Comparison of ENCODE assay signal across 29 mouse cellular contexts in the genomic region with DNA sequence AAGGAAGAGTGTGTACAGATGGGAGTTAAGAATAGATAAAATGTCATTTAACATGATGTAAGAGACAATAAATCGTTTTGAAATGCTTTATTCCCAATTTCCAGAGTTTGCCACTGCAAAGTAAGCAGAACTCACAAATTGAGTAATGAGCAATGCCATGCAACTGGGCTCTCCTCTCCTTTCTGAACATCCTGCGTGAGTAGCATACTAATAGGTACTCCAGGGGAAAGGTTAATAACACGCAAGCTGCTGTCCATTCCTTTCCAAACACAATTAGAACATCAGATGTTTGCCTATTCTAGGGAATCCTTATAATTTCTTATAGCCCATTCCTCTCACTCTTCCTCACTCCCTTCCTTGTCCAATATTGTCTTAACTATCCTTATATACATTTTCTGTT.
DNase-seq lines count a peak whose midpoint lies in the region; ATAC-seq lines count a peak whose summit lies in the region.
"Had no signal": no experiment of that assay in that cellular context is flagged by ENCODE, and none has a peak within 500 bp of the region (broad histone marks: within the 10 kb centered on the region; RNA-seq: fewer than 3 reads in every experiment).

No protein-coding gene starts in this region.

- H3K27ac ChIP-seq in hindbrain, embryonic 11.5 days (ENCODE audit: low read depth, low read length): no peak overlapping the region
- H3K27ac ChIP-seq in hindbrain, embryonic 12.5 days: no peak overlapping the region
- no peak overlapping the region for H3K27ac ChIP-seq in midbrain, embryonic 14.5 days (replicated peaks; ENCODE audit: low read depth, low read length)
- H3K27ac ChIP-seq in midbrain, embryonic 15.5 days: no peak overlapping the region
- H3K27ac ChIP-seq: embryonic facial prominence, embryonic 12.5 days; embryonic facial prominence, embryonic 15.5 days; forebrain, embryonic 12.5 days; heart, adult 2 months; heart, embryonic 10.5 days; heart, embryonic 13.5 days; hindbrain, embryonic 14.5 days had no signal

- H3K27me3 ChIP-seq in hindbrain, embryonic 11.5 days (ENCODE audit: control insufficient read depth, insufficient read depth, low read length): no peaks in the 10 kb centered on the region
- H3K27me3 ChIP-seq in hindbrain, embryonic 12.5 days: no peaks in the 10 kb centered on the region
- H3K27me3 ChIP-seq in midbrain, embryonic 14.5 days (ENCODE audit: control insufficient read depth, insufficient read depth, low read length): no peaks in the 10 kb centered on the region
- H3K27me3 ChIP-seq in midbrain, embryonic 15.5 days (replicated peaks): no peaks in the 10 kb centered on the region
- H3K27me3 ChIP-seq: CH12.LX; embryonic facial prominence, embryonic 12.5 days; embryonic facial prominence, embryonic 15.5 days; forebrain, embryonic 12.5 days; heart, embryonic 13.5 days had no signal

- H3K9ac ChIP-seq in hindbrain, embryonic 11.5 days (ENCODE audit: low read depth, low read length): no peak overlapping the region
- H3K9ac ChIP-seq in hindbrain, embryonic 12.5 days: no peak overlapping the region
- H3K9ac ChIP-seq in midbrain, embryonic 14.5 days (replicated peaks; ENCODE audit: low read length): no peak overlapping the region
- H3K9ac ChIP-seq in midbrain, embryonic 15.5 days: no peak overlapping the region
- H3K9ac ChIP-seq: embryonic facial prominence, embryonic 12.5 days; embryonic facial prominence, embryonic 15.5 days; forebrain, embryonic 12.5 days; heart, embryonic 13.5 days; hindbrain, embryonic 14.5 days had no signal

- no peak overlapping the region for H3K4me3 ChIP-seq in hindbrain, embryonic 11.5 days (ENCODE audit: low read depth, low read length)
- H3K4me3 ChIP-seq in hindbrain, embryonic 12.5 days: no peak overlapping the region
- H3K4me3 ChIP-seq in midbrain, embryonic 14.5 days (replicated peaks; ENCODE audit: low read depth, low read length): no peak overlapping the region
- no peak overlapping the region for H3K4me3 ChIP-seq in midbrain, embryonic 15.5 days
- H3K4me3 ChIP-seq: embryonic facial prominence, embryonic 12.5 days; embryonic facial prominence, embryonic 15.5 days; forebrain, embryonic 12.5 days; heart, adult 2 months; heart, embryonic 10.5 days; heart, embryonic 13.5 days had no signal

- H3K36me3 ChIP-seq in hindbrain, embryonic 11.5 days (ENCODE audit: control insufficient read depth, insufficient read depth, low read length): no peaks in the 10 kb centered on the region
- H3K36me3 ChIP-seq in hindbrain, embryonic 12.5 days: no peaks in the 10 kb centered on the region
- no peaks in the 10 kb centered on the region for H3K36me3 ChIP-seq in midbrain, embryonic 14.5 days (ENCODE audit: control insufficient read depth, insufficient read depth, low read length)
- H3K36me3 ChIP-seq in midbrain, embryonic 15.5 days (replicated peaks): no peaks in the 10 kb centered on the region
- H3K36me3 ChIP-seq: embryonic facial prominence, embryonic 12.5 days; embryonic facial prominence, embryonic 15.5 days; forebrain, embryonic 12.5 days; G1E; heart, embryonic 10.5 days; heart, embryonic 13.5 days had no signal

- H3K4me1 ChIP-seq in hindbrain, embryonic 11.5 days (replicated peaks; ENCODE audit: control insufficient read depth, insufficient read depth, low read length): no peaks in the 10 kb centered on the region
- no peaks in the 10 kb centered on the region for H3K4me1 ChIP-seq in hindbrain, embryonic 12.5 days
- no peaks in the 10 kb centered on the region for H3K4me1 ChIP-seq in midbrain, embryonic 14.5 days (ENCODE audit: control insufficient read depth, insufficient read depth, low read length)
- no peaks in the 10 kb centered on the region for H3K4me1 ChIP-seq in midbrain, embryonic 15.5 days
- H3K4me1 ChIP-seq: embryonic facial prominence, embryonic 12.5 days; embryonic facial prominence, embryonic 15.5 days; forebrain, embryonic 12.5 days; heart, embryonic 10.5 days; heart, embryonic 13.5 days had no signal

- no peaks in the 10 kb centered on the region for H3K9me3 ChIP-seq in hindbrain, embryonic 11.5 days (ENCODE audit: control insufficient read depth, low read length)
- H3K9me3 ChIP-seq in hindbrain, embryonic 12.5 days (replicated peaks): no peaks in the 10 kb centered on the region
- no peaks in the 10 kb centered on the region for H3K9me3 ChIP-seq in midbrain, embryonic 14.5 days (ENCODE audit: control insufficient read depth, low read length)
- no peaks in the 10 kb centered on the region for H3K9me3 ChIP-seq in midbrain, embryonic 15.5 days
- H3K9me3 ChIP-seq: embryonic facial prominence, embryonic 12.5 days; embryonic facial prominence, embryonic 15.5 days; forebrain, embryonic 12.5 days; G1E; heart, embryonic 10.5 days; heart, embryonic 13.5 days had no signal

- no peak overlapping the region for H3K4me2 ChIP-seq in hindbrain, embryonic 11.5 days (replicated peaks; ENCODE audit: low read depth, low read length)
- no peak overlapping the region for H3K4me2 ChIP-seq in hindbrain, embryonic 12.5 days (replicated peaks)
- H3K4me2 ChIP-seq in midbrain, embryonic 14.5 days (ENCODE audit: low read length): no peak overlapping the region
- H3K4me2 ChIP-seq in midbrain, embryonic 15.5 days: no peak overlapping the region
- H3K4me2 ChIP-seq: embryonic facial prominence, embryonic 12.5 days; embryonic facial prominence, embryonic 15.5 days; forebrain, embryonic 12.5 days; heart, embryonic 13.5 days; hindbrain, embryonic 14.5 days had no signal

- peak; percentile 10 for DNase-seq in cerebellum, postnatal 14 days
- peak; percentile 6 for DNase-seq in hindbrain, embryonic 11.5 days (ENCODE audit: low spot score)
- peak; percentile 40 for DNase-seq in midbrain, embryonic 14.5 days
- DNase-seq in mesoderm, embryonic 11.5 days (ENCODE audit: low read depth, low spot score): peak; percentile 1
- DNase-seq: adrenal gland, postnatal 10 days; adrenal gland, postnatal 36 days; B cell, adult 2 months; cerebellum, adult 11-12 months; cerebellum, adult 8-10 months; cerebellum, postnatal 25 days; gastrocnemius, postnatal 10 days; gastrocnemius, postnatal 36 days; heart, adult 2 months; heart, postnatal 14 days; heart, postnatal 4 days had no signal

- ATAC-seq in cerebellum, adult (ENCODE audit: insufficient number of reproducible peaks, low FRiP score, low TSS enrichment): no peak
- ATAC-seq in hindbrain, embryonic 11.5 days (ENCODE audit: low FRiP score): no peak
- no peak for ATAC-seq in hindbrain, embryonic 12.5 days (ENCODE audit: low FRiP score)
- ATAC-seq in midbrain, embryonic 14.5 days (ENCODE audit: low FRiP score, low TSS enrichment): no peak
- ATAC-seq in midbrain, embryonic 15.5 days (replicated peaks): no peak
- ATAC-seq: forebrain, embryonic 16.5 days; intestine, postnatal 0 days; Patski had no signal

- whole genome bisulfite sequencing in hindbrain, embryonic 11.5 days: 66% methylated on average over 3 of the region's 3 CpGs
- WGBS in hindbrain, embryonic 12.5 days: 71% methylated on average over 3 of the region's 3 CpGs
- WGBS in midbrain, embryonic 14.5 days: 59% methylated on average over 3 of the region's 3 CpGs
- WGBS in midbrain, embryonic 15.5 days: 54% methylated on average over 3 of the region's 3 CpGs
